Mouse (Mus musculus): ENCODE data around the gene Dusp18.

GRCm38 (mm10) chr11:3931511-3932211, 36.6 kb downstream of the Dusp18 start, which contains the start of gene Tcn2:
- TF ChIP-seq POLR2A (IDR thresholded peaks at IDR 0.05; ENCODE audit: borderline replicate concordance, extremely low read depth, insufficient read depth, insufficient read length, poor library complexity, severe bottlenecking): no peak
- no peak for TF ChIP-seq CTCF (IDR thresholded peaks at IDR 0.05; ENCODE audit: borderline replicate concordance, extremely low read depth, insufficient read depth, insufficient read length)

Data from brain, embryonic 14.5 days (tissue).